Mouse (Mus musculus) lung, adult 2 months (tissue): Measurements from ENCODE around the gene Rai14.

ENCODE experiments used
- CTCF ChIP-seq: fragments of 200-500 bp; IDR thresholded peaks from 2 replicates; pipeline ENCODE4 v1.5.1; 2011; ENCODE audit warnings: mild to moderate bottlenecking, low read length, control low read depth; ENCODE audit not compliant: insufficient read depth
- POLR2A ChIP-seq: fragments of 200-500 bp; IDR thresholded peaks from 2 replicates; pipeline ENCODE4 v1.6.1; 2011; ENCODE audit warnings: low read depth, mild to moderate bottlenecking, control low read depth, low read length, borderline replicate concordance; ENCODE audit errors: extremely low read depth

DNA sequence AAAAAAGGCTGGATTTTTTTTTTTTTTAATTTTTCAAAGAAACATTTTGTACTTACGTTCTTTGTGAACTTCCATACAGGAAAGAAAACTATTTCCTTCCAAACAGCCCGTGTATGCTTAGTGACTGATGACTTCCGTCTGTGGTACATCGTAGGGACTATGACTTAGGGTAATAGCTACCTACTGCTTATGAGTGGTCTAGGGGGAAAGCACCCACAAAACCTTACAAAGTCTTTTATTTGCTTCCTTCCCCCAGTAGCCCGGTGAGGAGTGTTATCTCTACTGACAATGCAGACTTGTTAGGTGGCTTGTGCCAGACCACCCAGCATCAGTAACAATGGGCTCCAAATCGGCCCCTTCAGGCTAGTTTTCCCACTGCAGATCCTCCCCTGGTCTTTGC, 28.0 kb upstream of the Rai14 start:
- TF ChIP-seq POLR2A (no peak), CTCF (no peak)
